Mouse (Mus musculus): Measurements from ENCODE around the gene Ltn1. TPM values are rescaled to one million over a fixed set of nuclear protein-coding genes. Genes with fewer than 3 reads are reported as not detected.
A peak's percentile ranks its signal among the peaks of the same experiment; 100 is the strongest.

Gene Ltn1
- polyA plus RNA-seq, 1 experiment from 2014 or later = 16.5 TPM

GRCm38 (mm10) chr16:87441089-87441488, 8.7 kb upstream of the Ltn1 start:
- ATAC-seq (replicated peaks; ENCODE audit: insufficient number of reproducible peaks, insufficient read depth, low FRiP score, low read depth) = no peak
- 0 out of 2 replicates have a peak, but pooled peaks cover under 1% of the 10 kb centered on the region for H3K36me3 ChIP-seq
- peak overlapping the region; percentile 97 for H3K4me3 ChIP-seq
- H3K9ac ChIP-seq = peak overlapping the region; percentile 96
- H3K27me3 ChIP-seq = no peaks in the 10 kb centered on the region
- peak overlapping the region; percentile 86 for H3K4me2 ChIP-seq
- peaks cover 14% of the 10 kb centered on the region for H3K4me1 ChIP-seq (replicated peaks)
- H3K27ac ChIP-seq = no peak overlapping the region
- WGBS = 16% methylated on average over 9 of the region's 9 CpGs
- no peaks in the 10 kb centered on the region for H3K9me3 ChIP-seq (replicated peaks)

- H3K4me3 ChIP-seq = peak within 1 kb of the TSS; percentile 97
- H3K9me3 ChIP-seq (replicated peaks) = no peaks in the 10 kb centered on the region
- no peaks in the 10 kb centered on the region for H3K27me3 ChIP-seq
- peak within 1 kb of the TSS; percentile 96 for H3K9ac ChIP-seq
- peak within 1 kb of the TSS; percentile 94 for H3K27ac ChIP-seq
- peaks cover 14% of the 10 kb centered on the region for H3K4me1 ChIP-seq (replicated peaks)
- H3K36me3 ChIP-seq = peaks cover 5% of the 10 kb centered on the region; the same call in 1 of the 2 replicates
- peak within 1 kb of the TSS; percentile 86 for H3K4me2 ChIP-seq
- peak; percentile 93 for ATAC-seq (replicated peaks; ENCODE audit: insufficient number of reproducible peaks, insufficient read depth, low FRiP score, low read depth)
- under 1% methylated on average over 38 of the region's 38 CpGs for WGBS
These were observed 7.8 kb upstream of the Ltn1 start, which contains the start of gene Rwdd2b for GRCm38 (mm10) chr16:87440184-87440686. TSS of gene Rwdd2b (minus strand) at chr16:87440573.

DNA sequence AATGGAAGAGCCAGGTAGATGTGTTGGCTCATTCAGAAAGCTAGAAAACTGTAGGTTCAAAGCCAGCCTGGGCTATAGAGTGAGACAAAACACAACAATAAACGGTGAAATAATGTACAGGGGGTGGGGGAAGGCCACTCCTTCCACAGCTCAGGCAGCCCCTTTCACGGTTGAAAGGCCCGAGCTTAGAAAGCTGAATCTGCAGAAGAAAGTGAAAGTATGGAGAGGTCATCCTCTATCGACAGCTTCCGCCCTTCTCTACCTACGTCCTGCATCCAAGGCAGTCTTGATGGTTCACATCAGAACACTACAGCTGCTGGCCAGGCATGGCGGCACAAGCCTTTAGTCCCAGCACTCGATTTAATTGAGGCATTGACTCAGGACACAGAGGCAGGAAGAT, 6.3 kb upstream of the Ltn1 start:
- Histone ChIP-seq H3K27ac (no peak overlapping the region), H3K4me1 (replicated peaks) (peaks cover 14% of the 10 kb centered on the region), H3K9me3 (replicated peaks) (no peaks in the 10 kb centered on the region), H3K27me3 (no peaks in the 10 kb centered on the region), H3K4me3 (no peak overlapping the region), H3K9ac (no peak overlapping the region), H3K4me2 (no peak overlapping the region), H3K36me3 (peaks cover 5% of the 10 kb centered on the region; the same call in 1 of the 2 replicates)
- no peak for ATAC-seq (replicated peaks; ENCODE audit: insufficient number of reproducible peaks, insufficient read depth, low FRiP score, low read depth)
- 86% methylated on average over 8 of the region's 8 CpGs for WGBS

DNA sequence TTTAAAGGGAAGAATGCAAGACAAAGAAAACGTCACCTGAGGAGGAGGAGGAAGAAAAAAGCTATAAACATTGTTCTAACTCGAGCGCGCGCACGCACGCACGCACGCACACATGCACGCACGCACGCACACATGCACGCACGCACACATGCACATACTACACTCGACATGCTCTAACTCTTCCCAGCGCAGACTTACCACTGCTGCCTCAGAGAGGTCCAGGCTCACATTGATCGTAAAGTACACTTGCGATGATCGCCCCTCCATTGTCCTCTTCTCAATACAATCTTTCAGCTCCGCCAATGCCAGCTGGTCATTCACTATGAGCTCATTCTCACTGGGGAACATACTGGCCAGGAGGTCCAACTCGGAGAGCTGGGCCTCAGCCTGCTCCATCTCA, 4.7 kb upstream of the Ltn1 start:
- Histone ChIP-seq H3K9ac (no peak overlapping the region), H3K27me3 (no peaks in the 10 kb centered on the region), H3K4me2 (no peak overlapping the region), H3K27ac (no peak overlapping the region), H3K4me1 (replicated peaks) (peaks cover 14% of the 10 kb centered on the region), H3K9me3 (replicated peaks) (no peaks in the 10 kb centered on the region), H3K4me3 (no peak overlapping the region), H3K36me3 (peaks cover 5% of the 10 kb centered on the region; the same call in 1 of the 2 replicates)
- 90% methylated on average over 21 of the region's 21 CpGs for WGBS
- ATAC-seq (replicated peaks; ENCODE audit: insufficient number of reproducible peaks, insufficient read depth, low FRiP score, low read depth) = no peak

- Histone ChIP-seq H3K4me2 (no peak overlapping the region), H3K36me3 (peaks cover 5% of the 10 kb centered on the region; the same call in 1 of the 2 replicates), H3K9me3 (replicated peaks) (no peaks in the 10 kb centered on the region), H3K4me1 (replicated peaks) (peaks cover 18% of the 10 kb centered on the region), H3K27ac (no peak overlapping the region), H3K9ac (no peak overlapping the region), H3K4me3 (no peak overlapping the region), H3K27me3 (no peaks in the 10 kb centered on the region)
- no peak for ATAC-seq (replicated peaks; ENCODE audit: insufficient number of reproducible peaks, insufficient read depth, low FRiP score, low read depth)
- WGBS = 79% methylated on average over 13 of the region's 13 CpGs
These were observed 3.2 kb upstream of the Ltn1 start for GRCm38 (mm10) chr16:87435411-87436205.

GRCm38 (mm10) chr16:87434946-87435345, 2.5 kb upstream of the Ltn1 start:
- Histone ChIP-seq H3K4me1 (replicated peaks) (peaks cover 18% of the 10 kb centered on the region), H3K27me3 (no peaks in the 10 kb centered on the region), H3K9me3 (replicated peaks) (no peaks in the 10 kb centered on the region), H3K36me3 (peaks cover 5% of the 10 kb centered on the region; the same call in 1 of the 2 replicates), H3K4me3 (no peak overlapping the region), H3K4me2 (no peak overlapping the region), H3K9ac (no peak overlapping the region), H3K27ac (no peak overlapping the region)
- WGBS = 65% methylated on average over 6 of the region's 6 CpGs
- no peak for ATAC-seq (replicated peaks; ENCODE audit: insufficient number of reproducible peaks, insufficient read depth, low FRiP score, low read depth)

DNA sequence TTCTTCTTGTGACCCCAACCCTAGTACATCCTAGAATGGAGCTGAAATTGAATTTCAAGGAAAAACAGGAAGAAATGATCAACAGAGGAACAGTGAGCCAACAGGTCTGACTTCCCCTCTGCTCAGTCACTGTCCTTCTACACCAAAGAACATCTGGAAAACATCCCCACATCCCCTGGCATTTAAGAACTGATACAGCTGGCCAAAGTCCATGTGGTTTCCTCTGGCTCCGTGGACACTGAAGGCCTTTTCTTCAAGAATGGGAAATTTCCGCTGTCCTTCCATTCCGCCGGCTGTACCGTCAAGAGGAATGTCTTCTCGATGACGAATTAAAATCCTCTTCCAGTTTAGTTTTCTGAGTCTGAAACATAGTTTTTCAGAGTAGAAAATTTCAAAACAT, 1.9 kb upstream of the Ltn1 start:
- H3K9ac ChIP-seq = no peak overlapping the region
- 80% methylated on average over 7 of the region's 7 CpGs for WGBS

GRCm38 (mm10) chr16:87427516-87427915, 4.9 kb downstream of the Ltn1 start:
- Histone ChIP-seq H3K27ac (no peak overlapping the region), H3K4me3 (no peak overlapping the region), H3K4me2 (no peak overlapping the region), H3K4me1 (replicated peaks) (peaks cover 12% of the 10 kb centered on the region), H3K9me3 (replicated peaks) (no peaks in the 10 kb centered on the region), H3K9ac (no peak overlapping the region), H3K27me3 (no peaks in the 10 kb centered on the region), H3K36me3 (peaks cover 42% of the 10 kb centered on the region)
- 86% methylated on average over 8 of the region's 8 CpGs for WGBS
- ATAC-seq (replicated peaks; ENCODE audit: insufficient number of reproducible peaks, insufficient read depth, low FRiP score, low read depth) = no peak

More for the DNA sequence above, 1.9 kb upstream of the Ltn1 start:
- Histone ChIP-seq H3K9me3 (replicated peaks) (no peaks in the 10 kb centered on the region), H3K36me3 (peaks cover 5% of the 10 kb centered on the region; the same call in 1 of the 2 replicates), H3K27ac (no peak overlapping the region), H3K27me3 (no peaks in the 10 kb centered on the region), H3K4me3 (no peak overlapping the region), H3K4me2 (no peak overlapping the region), H3K4me1 (replicated peaks) (peaks cover 12% of the 10 kb centered on the region)
- ATAC-seq (replicated peaks; ENCODE audit: insufficient number of reproducible peaks, insufficient read depth, low FRiP score, low read depth) = no peak

DNA sequence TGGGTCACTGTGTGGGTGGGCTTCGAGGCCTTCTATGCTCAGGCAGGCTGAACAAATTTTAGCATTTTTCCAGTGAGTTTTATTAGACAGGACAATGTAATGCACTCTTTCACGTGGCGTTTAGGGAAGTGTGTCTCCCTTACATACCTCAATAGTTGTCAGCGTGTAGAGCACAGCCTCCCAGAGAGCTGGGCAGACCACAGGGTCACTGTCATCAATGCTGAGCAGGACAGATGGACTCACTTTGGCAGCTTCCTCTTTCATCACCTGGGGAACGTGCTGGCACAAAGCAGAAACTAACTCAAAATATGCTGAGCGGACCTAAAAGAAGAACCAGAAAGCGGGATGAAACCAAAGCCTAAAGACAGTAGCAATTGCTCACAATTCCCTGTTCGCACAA, 11.8 kb downstream of the Ltn1 start:
- Histone ChIP-seq H3K4me2 (no peak overlapping the region), H3K27ac (no peak overlapping the region), H3K9me3 (replicated peaks) (no peaks in the 10 kb centered on the region; the same call in 1 of the 2 replicates), H3K27me3 (no peaks in the 10 kb centered on the region), H3K36me3 (peaks cover 93% of the 10 kb centered on the region), H3K9ac (no peak overlapping the region), H3K4me1 (replicated peaks) (no peaks in the 10 kb centered on the region), H3K4me3 (no peak overlapping the region)
- WGBS = 93% methylated on average over 8 of the region's 8 CpGs
- ATAC-seq (replicated peaks; ENCODE audit: insufficient number of reproducible peaks, insufficient read depth, low FRiP score, low read depth) = no peak

- WGBS = 82% methylated on average over 3 of the region's 3 CpGs
- Histone ChIP-seq H3K4me1 (replicated peaks) (no peaks in the 10 kb centered on the region), H3K4me2 (no peak overlapping the region), H3K27ac (no peak overlapping the region), H3K9ac (no peak overlapping the region), H3K9me3 (replicated peaks) (no peaks in the 10 kb centered on the region), H3K4me3 (no peak overlapping the region), H3K36me3 (peaks cover 79% of the 10 kb centered on the region), H3K27me3 (no peaks in the 10 kb centered on the region)
- no peak for ATAC-seq (replicated peaks; ENCODE audit: insufficient number of reproducible peaks, insufficient read depth, low FRiP score, low read depth)
These were observed 27.4 kb downstream of the Ltn1 start for GRCm38 (mm10) chr16:87405001-87405400.

- no peak overlapping the region for H3K4me3 ChIP-seq
- WGBS = 31% methylated on average over 16 of the region's 16 CpGs
- H3K4me1 ChIP-seq (replicated peaks) = no peaks in the 10 kb centered on the region
- no peaks in the 10 kb centered on the region for H3K9me3 ChIP-seq (replicated peaks)
- no peak overlapping the region for H3K4me2 ChIP-seq
- H3K36me3 ChIP-seq = peaks cover 45% of the 10 kb centered on the region
- no peak overlapping the region for H3K27ac ChIP-seq
- H3K9ac ChIP-seq = no peak overlapping the region
- H3K27me3 ChIP-seq = no peaks in the 10 kb centered on the region
- peak; percentile 53 for ATAC-seq (replicated peaks; ENCODE audit: insufficient number of reproducible peaks, insufficient read depth, low FRiP score, low read depth)
These were observed 38.4 kb downstream of the Ltn1 start for GRCm38 (mm10) chr16:87393813-87394548.
